Mouse (Mus musculus): ENCODE data around the gene Aifm2. TPM values are rescaled to one million over a fixed set of nuclear protein-coding genes. Genes with fewer than 3 reads are reported as not detected.

Gene Aifm2
- total RNA-seq (2012; rRNA removed) = 13.3 and 13.4 TPM in 2 replicates

- in situ Hi-C loops (cut with MboI; ENCODE audit: low sequenced_read_pairs in 2 of 2, unreplicated experiment in 2 of 2) = no loop called here
- Histone ChIP-seq H3K4me1 (ENCODE audit: control insufficient read depth in 2 of 2, insufficient read depth in 2 of 2, low read length in 2 of 2, poor library complexity in 1 of 2) (peaks cover 0 to 8% of the 10 kb centered on the region in 2 experiments; a peak in 3 of 4 replicates), H3K9ac (ENCODE audit: insufficient read depth, low read depth, low read length, poor library complexity, severe bottlenecking) (peak within 1 kb of the TSS; percentile 54), H3K9me3 (ENCODE audit: control insufficient read depth, insufficient read depth, low read depth, low read length) (no peaks in the 10 kb centered on the region), H3K27ac (ENCODE audit: insufficient read depth, low read depth, low read length, poor library complexity, severe bottlenecking) (no peak within 1 kb of the TSS), H3K36me3 (ENCODE audit: control insufficient read depth, insufficient read depth, low read length, poor library complexity, severe bottlenecking) (no peaks in the 10 kb centered on the region), H3K4me3 (ENCODE audit: insufficient read depth in 1 of 2, low read depth in 1 of 2, low read length in 2 of 2, poor library complexity in 1 of 2, severe bottlenecking in 1 of 2) (peak within 1 kb of the TSS; percentile 70 to 79)
- DNase-seq (ENCODE audit: low read depth, low spot score) = peak; percentile 45
- no peak for TF ChIP-seq CHD2 (IDR thresholded peaks at IDR 0.05; ENCODE audit: low read depth, low read length)
- TF ChIP-seq ZC3H11A (IDR thresholded peaks at IDR 0.05; ENCODE audit: borderline replicate concordance, low read depth, low read length) = no peak
- no peak for TF ChIP-seq ZNF384 (IDR thresholded peaks at IDR 0.05; ENCODE audit: low read depth, low read length)
- no peak for TF ChIP-seq MAFK (IDR thresholded peaks at IDR 0.05; ENCODE audit: insufficient read depth, low read depth, low read length)
- TF ChIP-seq HCFC1 (IDR thresholded peaks at IDR 0.05; ENCODE audit: borderline replicate concordance, insufficient read depth, low read length) = no peak
Measured at GRCm38 (mm10) chr10:61714771-61715461, at the start of gene Aifm2. Gene Aifm2 (plus strand): TSS chr10:61715263.

- in situ Hi-C loops (cut with MboI; ENCODE audit: low sequenced_read_pairs in 2 of 2, unreplicated experiment in 2 of 2) = no loop called here
- DNase-seq (ENCODE audit: low read depth, low spot score) = no peak
- TF ChIP-seq HCFC1 (IDR thresholded peaks at IDR 0.05; ENCODE audit: borderline replicate concordance, insufficient read depth, low read length) (no peak), MAFK (IDR thresholded peaks at IDR 0.05; ENCODE audit: insufficient read depth, low read depth, low read length) (no peak), ZNF384 (IDR thresholded peaks at IDR 0.05; ENCODE audit: low read depth, low read length) (no peak), ZC3H11A (IDR thresholded peaks at IDR 0.05; ENCODE audit: borderline replicate concordance, low read depth, low read length) (no peak), CHD2 (IDR thresholded peaks at IDR 0.05; ENCODE audit: low read depth, low read length) (no peak)
- Histone ChIP-seq H3K9ac (ENCODE audit: insufficient read depth, low read depth, low read length, poor library complexity, severe bottlenecking) (no peak overlapping the region), H3K9me3 (ENCODE audit: control insufficient read depth, insufficient read depth, low read depth, low read length) (no peaks in the 10 kb centered on the region), H3K4me3 (ENCODE audit: insufficient read depth in 1 of 2, low read depth in 1 of 2, low read length in 2 of 2, poor library complexity in 1 of 2, severe bottlenecking in 1 of 2) (no peak overlapping the region), H3K27ac (ENCODE audit: insufficient read depth, low read depth, low read length, poor library complexity, severe bottlenecking) (no peak overlapping the region), H3K4me1 (ENCODE audit: control insufficient read depth in 2 of 2, insufficient read depth in 2 of 2, low read length in 2 of 2, poor library complexity in 1 of 2) (peaks cover 0 to 2% of the 10 kb centered on the region in 2 experiments; a peak in 3 of 4 replicates), H3K36me3 (ENCODE audit: control insufficient read depth, insufficient read depth, low read length, poor library complexity, severe bottlenecking) (peaks cover 51% of the 10 kb centered on the region)
Measured at GRCm38 (mm10) chr10:61665651-61666050, 49.4 kb upstream of the Aifm2 start.

GRCm38 (mm10) chr10:61669289-61669688, 45.8 kb upstream of the Aifm2 start:
- TF ChIP-seq CHD2 (IDR thresholded peaks at IDR 0.05; ENCODE audit: low read depth, low read length) = no peak
- TF ChIP-seq HCFC1 (IDR thresholded peaks at IDR 0.05; ENCODE audit: borderline replicate concordance, insufficient read depth, low read length) = no peak
- no peak for TF ChIP-seq ZC3H11A (IDR thresholded peaks at IDR 0.05; ENCODE audit: borderline replicate concordance, low read depth, low read length)
- TF ChIP-seq MAFK (IDR thresholded peaks at IDR 0.05; ENCODE audit: insufficient read depth, low read depth, low read length) = no peak
- TF ChIP-seq ZNF384 (IDR thresholded peaks at IDR 0.05; ENCODE audit: low read depth, low read length) = no peak
- no peak for DNase-seq (ENCODE audit: low read depth, low spot score)
- Histone ChIP-seq H3K36me3 (ENCODE audit: control insufficient read depth, insufficient read depth, low read length, poor library complexity, severe bottlenecking) (peaks cover 40% of the 10 kb centered on the region), H3K4me1 (ENCODE audit: control insufficient read depth in 2 of 2, insufficient read depth in 2 of 2, low read length in 2 of 2, poor library complexity in 1 of 2) (peaks cover 0 to 2% of the 10 kb centered on the region in 2 experiments; a peak in 3 of 4 replicates), H3K9me3 (ENCODE audit: control insufficient read depth, insufficient read depth, low read depth, low read length) (no peaks in the 10 kb centered on the region), H3K9ac (ENCODE audit: insufficient read depth, low read depth, low read length, poor library complexity, severe bottlenecking) (no peak overlapping the region), H3K4me3 (ENCODE audit: insufficient read depth in 1 of 2, low read depth in 1 of 2, low read length in 2 of 2, poor library complexity in 1 of 2, severe bottlenecking in 1 of 2) (no peak overlapping the region), H3K27ac (ENCODE audit: insufficient read depth, low read depth, low read length, poor library complexity, severe bottlenecking) (no peak overlapping the region)
- in situ Hi-C loops (cut with MboI; ENCODE audit: low sequenced_read_pairs in 2 of 2, unreplicated experiment in 2 of 2) = no loop called here

- Histone ChIP-seq H3K4me1 (ENCODE audit: control insufficient read depth in 2 of 2, insufficient read depth in 2 of 2, low read length in 2 of 2, poor library complexity in 1 of 2) (peaks cover 0 to 2% of the 10 kb centered on the region in 2 experiments; a peak in 3 of 4 replicates), H3K9me3 (ENCODE audit: control insufficient read depth, insufficient read depth, low read depth, low read length) (no peaks in the 10 kb centered on the region), H3K36me3 (ENCODE audit: control insufficient read depth, insufficient read depth, low read length, poor library complexity, severe bottlenecking) (peaks cover 42% of the 10 kb centered on the region), H3K27ac (ENCODE audit: insufficient read depth, low read depth, low read length, poor library complexity, severe bottlenecking) (no peak overlapping the region), H3K4me3 (ENCODE audit: insufficient read depth in 1 of 2, low read depth in 1 of 2, low read length in 2 of 2, poor library complexity in 1 of 2, severe bottlenecking in 1 of 2) (no peak overlapping the region), H3K9ac (ENCODE audit: insufficient read depth, low read depth, low read length, poor library complexity, severe bottlenecking) (no peak overlapping the region)
- in situ Hi-C loops (cut with MboI; ENCODE audit: low sequenced_read_pairs in 2 of 2, unreplicated experiment in 2 of 2) = no loop called here
- TF ChIP-seq ZC3H11A (IDR thresholded peaks at IDR 0.05; ENCODE audit: borderline replicate concordance, low read depth, low read length) = no peak
- 0 out of 2 replicates have a peak, but pooled peaks have one; percentile 41 for TF ChIP-seq MAFK (IDR thresholded peaks at IDR 0.05; ENCODE audit: insufficient read depth, low read depth, low read length)
- DNase-seq (ENCODE audit: low read depth, low spot score) = no peak
Measured at GRCm38 (mm10) chr10:61669896-61670295, 45.2 kb upstream of the Aifm2 start.

Data from ES-E14 (cell line).